Mouse (Mus musculus) intestine, embryonic 15.5 days (tissue): ENCODE measurements around the gene Igf2r. TPM values are rescaled to one million over a fixed set of nuclear protein-coding genes. Genes with fewer than 3 reads are reported as not detected.
"Not testable (repeated sequence)": the region's sequence is repeated elsewhere in the genome, so short reads cannot be mapped to it uniquely, and the experiment has no call there.

Source experiments
- ATAC-seq: fragments of 200-750 bp; cut with Nextera tagmentation; 2 replicates; pipeline ENCODE4 v1.8.0; 2017; ENCODE audit warnings: moderate TSS enrichment, moderate library complexity
- H3K27ac ChIP-seq: fragments of 300-500 bp; sonication (generic); 2 replicates; pipeline ENCODE4 v1.5.1; 2015; ENCODE audit warnings: mild to moderate bottlenecking, inconsistent platforms
- H3K27me3 ChIP-seq: fragments of 300-500 bp; sonication (generic); replicated peaks from 2 replicates; pipeline ENCODE4 v1.6.1; 2015; ENCODE audit warnings: inconsistent platforms
- H3K36me3 ChIP-seq: fragments of 300-500 bp; sonication (generic); 2 replicates; pipeline ENCODE4 v1.6.1; 2015; ENCODE audit warnings: inconsistent platforms
- H3K4me1 ChIP-seq: fragments of 300-500 bp; sonication (generic); replicated peaks from 2 replicates; pipeline ENCODE4 v1.6.1; 2015; ENCODE audit warnings: inconsistent platforms
- H3K4me2 ChIP-seq: fragments of 300-500 bp; sonication (generic); replicated peaks from 2 replicates; pipeline ENCODE4 v1.6.1; 2015; ENCODE audit warnings: mild to moderate bottlenecking, inconsistent platforms
- H3K4me3 ChIP-seq: fragments of 300-500 bp; sonication (generic); replicated peaks from 2 replicates; pipeline ENCODE4 v1.5.1; 2015; ENCODE audit warnings: inconsistent platforms
- H3K9ac ChIP-seq: fragments of 300-500 bp; sonication (generic); 2 replicates; pipeline ENCODE4 v1.6.1; 2015; ENCODE audit warnings: inconsistent platforms
- H3K9me3 ChIP-seq: fragments of 300-500 bp; sonication (generic); 2 replicates; pipeline ENCODE4 v1.6.1; 2016; ENCODE audit warnings: inconsistent platforms
- WGBS: fragments of 180-500 bp; shearing (Covaris S2); methylation state at CpG from one replicate; pipeline ENCODE4 v1.1.7; 2015; 5-methylcytosine and 5-hydroxymethylcytosine counted together
- polyA plus RNA-seq: library from polyadenylated mRNA; unstranded; fragments of >200 nt; fragmentation: Nextera tagmentation; extraction: Ambion mirVana; gene quantifications from 2 replicates; pipeline ENCODE4 v1.2.1, GENCODE M21; 2015

Igf2r gene
- polyA plus RNA-seq, 1 experiment from 2014 or later, result 37.5 TPM

DNA sequence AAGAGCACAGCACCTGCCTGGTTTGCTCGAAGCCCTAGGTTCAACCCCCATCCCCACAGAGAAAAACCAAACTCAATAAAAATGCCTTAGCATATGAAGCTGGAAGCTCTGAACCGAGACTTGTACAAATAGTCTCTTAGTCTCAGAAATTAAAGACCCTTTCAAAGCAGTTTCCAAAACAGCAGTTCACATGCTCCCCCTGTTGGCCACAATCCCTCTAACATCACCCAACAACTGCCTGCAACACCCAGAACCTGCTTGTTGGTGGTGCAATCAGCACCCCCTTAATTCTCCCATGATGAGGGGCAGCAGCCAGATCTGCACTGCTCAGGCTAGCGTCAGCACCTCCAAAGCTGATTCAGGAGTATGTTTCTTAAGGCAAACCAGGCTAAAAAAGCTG, 79.9 kb downstream of the Igf2r start:
- no peak overlapping the region for H3K4me2 ChIP-seq
- no peaks in the 10 kb centered on the region for H3K9me3 ChIP-seq
- peaks cover 57% of the 10 kb centered on the region for H3K36me3 ChIP-seq
- WGBS, result 61% methylated on average over 3 of the region's 3 CpGs
- H3K4me3 ChIP-seq, result no peak overlapping the region
- H3K27me3 ChIP-seq, result no peaks in the 10 kb centered on the region
- ATAC-seq, result no peak
- H3K27ac ChIP-seq, result no peak overlapping the region
- no peaks in the 10 kb centered on the region; the same call in 1 of the 2 replicates for H3K4me1 ChIP-seq
- H3K9ac ChIP-seq, result no peak overlapping the region

DNA sequence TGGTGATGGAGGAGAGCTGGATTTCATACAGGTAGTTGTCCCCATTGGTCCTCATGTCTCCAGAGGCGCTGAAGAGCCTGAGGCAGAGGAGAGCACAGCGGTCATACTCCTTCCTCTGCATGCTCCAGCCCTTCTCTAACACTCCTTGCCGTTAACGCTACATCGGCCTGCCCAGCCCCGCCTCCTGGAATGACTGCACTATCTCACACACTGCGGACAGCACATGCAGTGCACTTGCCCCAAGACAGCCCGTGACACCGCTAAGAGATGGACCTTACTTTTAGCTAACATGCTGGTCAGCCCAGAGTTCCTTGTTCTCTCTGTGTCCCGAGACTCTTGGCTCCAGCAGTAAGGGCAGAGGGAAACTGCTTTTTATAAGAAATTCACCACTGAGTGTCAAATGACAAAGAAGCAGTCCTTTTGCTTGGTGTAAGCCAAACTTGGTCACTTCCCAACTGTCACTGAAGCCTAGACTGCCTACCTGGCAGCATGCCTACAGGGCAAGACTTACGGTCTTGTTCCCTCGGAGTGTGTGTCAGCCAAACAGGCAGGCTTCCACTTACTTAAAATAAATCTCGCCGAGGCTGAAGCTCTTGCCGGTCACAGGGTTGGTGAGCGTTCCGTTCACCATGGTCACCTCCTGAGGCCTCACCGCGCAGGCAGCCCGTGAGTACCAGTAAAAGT, 80.9 kb downstream of the Igf2r start:
- H3K4me1 ChIP-seq, result no peaks in the 10 kb centered on the region; the same call in 1 of the 2 replicates
- H3K36me3 ChIP-seq, result peaks cover 54% of the 10 kb centered on the region
- no peak overlapping the region for H3K27ac ChIP-seq
- H3K9ac ChIP-seq, result no peak overlapping the region
- H3K4me3 ChIP-seq, result no peak overlapping the region
- H3K9me3 ChIP-seq, result no peaks in the 10 kb centered on the region
- H3K4me2 ChIP-seq, result no peak overlapping the region
- 68% methylated on average over 20 of the region's 20 CpGs for WGBS
- ATAC-seq, result no peak
- no peaks in the 10 kb centered on the region for H3K27me3 ChIP-seq

DNA sequence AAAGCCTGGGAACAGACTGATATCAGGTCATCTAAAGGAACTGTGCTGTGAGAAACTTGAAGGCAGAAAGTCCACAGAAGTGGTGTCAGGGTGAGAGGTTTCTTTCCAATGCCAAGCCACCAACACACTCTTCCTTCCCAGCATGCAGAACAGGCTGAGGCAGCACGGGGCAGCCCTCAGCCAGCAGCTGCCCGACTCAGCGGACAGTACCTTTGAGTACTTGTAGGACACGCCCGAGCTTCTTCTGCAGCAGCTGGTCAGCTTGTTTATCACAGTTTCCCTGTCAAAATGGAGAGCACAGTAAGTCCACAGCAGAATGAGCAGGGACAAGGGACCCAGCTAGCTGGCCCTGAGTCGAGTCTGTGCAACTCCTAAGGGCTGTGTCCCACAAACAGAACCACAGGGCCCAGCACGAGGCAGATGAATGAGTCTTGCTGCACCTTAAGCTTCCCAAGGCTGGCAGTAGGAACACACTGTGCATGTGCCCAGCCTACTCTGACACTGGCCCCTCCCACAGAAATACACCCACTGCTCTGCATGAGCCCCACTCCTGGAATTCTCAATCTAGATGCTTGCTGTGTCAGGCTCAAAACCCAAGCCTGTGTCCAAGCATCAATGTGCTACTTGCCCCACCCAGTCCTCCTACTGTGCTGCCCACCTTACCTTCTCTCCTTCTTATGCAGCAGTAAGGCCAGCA, 84.4 kb downstream of the Igf2r start:
- 0 out of 2 replicates have a peak, but pooled peaks have one; percentile 27 for ATAC-seq
- Histone ChIP-seq H3K4me3 (no peak overlapping the region), H3K27ac (no peak overlapping the region), H3K9me3 (no peaks in the 10 kb centered on the region), H3K36me3 (peaks cover 34% of the 10 kb centered on the region), H3K9ac (no peak overlapping the region), H3K27me3 (no peaks in the 10 kb centered on the region), H3K4me2 (no peak overlapping the region), H3K4me1 (peaks cover 4% of the 10 kb centered on the region; the same call in 1 of the 2 replicates)
- 80% methylated on average over 7 of the region's 7 CpGs for WGBS

DNA sequence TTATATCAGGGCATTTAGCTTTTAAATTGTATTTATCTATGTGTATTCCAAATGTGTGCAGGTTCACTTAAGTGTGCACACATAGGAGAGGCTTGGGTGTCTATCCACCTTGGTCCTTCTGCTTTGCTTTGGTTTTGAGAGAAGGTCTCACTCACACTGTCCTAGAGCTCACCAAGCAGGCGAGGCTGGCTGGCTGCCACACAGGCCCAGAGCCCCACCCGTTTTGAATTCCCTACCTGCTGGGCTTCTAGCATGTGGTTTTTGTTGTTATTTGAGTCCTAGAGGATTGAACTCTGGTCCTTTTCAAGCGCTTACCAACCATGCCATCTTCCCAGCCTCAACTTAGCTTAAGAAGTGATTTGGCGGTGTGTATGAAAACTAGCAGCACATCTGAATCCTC, 85.1 kb downstream of the Igf2r start:
- WGBS, result 60% methylated on average over 4 of the region's 4 CpGs
- H3K4me3 ChIP-seq, result no peak overlapping the region
- H3K27ac ChIP-seq, result no peak overlapping the region
- peaks cover 34% of the 10 kb centered on the region for H3K36me3 ChIP-seq
- no peak overlapping the region for H3K9ac ChIP-seq
- no peak overlapping the region for H3K4me2 ChIP-seq
- H3K4me1 ChIP-seq, result peaks cover 4% of the 10 kb centered on the region; the same call in 1 of the 2 replicates
- H3K9me3 ChIP-seq, result no peaks in the 10 kb centered on the region
- no peaks in the 10 kb centered on the region for H3K27me3 ChIP-seq
- no peak for ATAC-seq

DNA sequence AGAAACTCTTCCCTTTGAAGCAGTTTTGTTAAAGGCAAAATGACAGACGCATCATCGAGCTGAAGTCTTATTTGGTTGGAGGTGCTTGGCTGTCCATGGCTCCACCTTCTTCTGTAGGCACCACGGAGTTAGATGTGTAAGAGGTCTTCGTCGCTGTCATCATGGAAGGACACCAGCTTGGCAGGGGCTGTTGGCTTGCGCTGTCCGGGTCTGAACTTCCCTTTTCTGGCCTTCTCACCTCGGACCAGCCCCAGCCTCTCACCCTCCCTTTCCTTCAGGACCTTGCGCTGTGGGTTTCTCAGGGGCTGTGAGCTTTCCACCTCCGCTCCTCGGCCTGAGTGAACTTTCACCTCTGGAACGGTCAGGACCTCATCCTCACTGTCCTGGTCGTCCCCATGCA, 85.9 kb downstream of the Igf2r start:
- WGBS, result 88% methylated on average over 13 of the region's 13 CpGs
- peaks cover 27% of the 10 kb centered on the region for H3K36me3 ChIP-seq
- H3K9me3 ChIP-seq, result no peaks in the 10 kb centered on the region
- H3K9ac ChIP-seq, result no peak overlapping the region
- no peak overlapping the region for H3K4me2 ChIP-seq
- H3K27me3 ChIP-seq, result no peaks in the 10 kb centered on the region
- no peak overlapping the region for H3K4me3 ChIP-seq
- no peak overlapping the region for H3K27ac ChIP-seq
- no peak for ATAC-seq
- H3K4me1 ChIP-seq, result 0 out of 2 replicates have a peak, but pooled peaks cover 4% of the 10 kb centered on the region

DNA sequence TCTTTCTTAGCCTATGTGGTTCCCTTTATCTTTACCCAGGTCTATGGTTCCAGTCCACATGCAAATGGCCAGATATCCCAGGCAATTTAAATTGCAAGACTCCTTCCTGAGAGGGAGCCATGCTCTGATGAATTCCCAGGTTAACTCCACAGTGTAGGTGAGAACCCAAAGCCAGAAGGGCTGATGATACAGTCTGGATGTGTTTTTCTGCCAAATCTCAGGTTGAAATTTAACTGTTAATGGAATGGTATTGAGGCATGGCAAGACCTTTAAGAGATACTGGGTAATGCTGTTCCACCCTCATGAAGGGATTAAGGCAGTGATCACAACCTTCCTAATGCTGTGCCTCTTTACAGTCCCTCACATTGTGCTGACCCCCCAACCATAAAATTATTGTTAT, 91.2 kb downstream of the Igf2r start:
- Histone ChIP-seq H3K36me3 (peaks cover 7% of the 10 kb centered on the region; the same call in 1 of the 2 replicates), H3K4me3 (no peak overlapping the region), H3K9ac (no peak overlapping the region), H3K4me2 (no peak overlapping the region), H3K4me1 (0 out of 2 replicates have a peak, but pooled peaks cover 7% of the 10 kb centered on the region), H3K27me3 (no peaks in the 10 kb centered on the region), H3K27ac (no peak overlapping the region), H3K9me3 (no peaks in the 10 kb centered on the region)
- no peak for ATAC-seq

DNA sequence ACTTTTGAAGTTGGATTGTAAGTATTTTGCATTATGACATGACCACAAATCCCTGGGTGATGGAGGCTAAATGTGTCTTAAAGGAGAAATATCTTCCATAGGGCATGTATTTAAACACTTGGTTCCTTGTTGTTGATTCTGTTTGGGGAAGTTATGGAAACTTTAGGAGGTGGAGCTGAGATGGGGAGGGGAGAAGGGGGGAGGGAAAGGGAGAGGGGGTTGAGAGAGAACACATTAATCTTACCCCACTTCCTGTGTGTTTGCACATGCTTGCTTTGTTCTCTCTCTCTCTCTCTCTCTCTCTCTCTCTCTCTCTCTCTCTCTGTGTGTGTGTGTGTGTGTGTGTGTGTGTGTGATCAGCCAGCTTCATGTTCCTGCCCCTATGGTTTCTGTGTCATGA, 92.3 kb downstream of the Igf2r start:
- H3K27ac ChIP-seq, result no peak overlapping the region
- 0 out of 2 replicates have a peak, but pooled peaks cover 7% of the 10 kb centered on the region for H3K4me1 ChIP-seq
- no peaks in the 10 kb centered on the region for H3K9me3 ChIP-seq
- no peaks in the 10 kb centered on the region for H3K27me3 ChIP-seq
- H3K9ac ChIP-seq, result no peak overlapping the region
- peaks cover 7% of the 10 kb centered on the region; the same call in 1 of the 2 replicates for H3K36me3 ChIP-seq
- no peak overlapping the region for H3K4me3 ChIP-seq
- ATAC-seq, result no peak
- H3K4me2 ChIP-seq, result no peak overlapping the region

DNA sequence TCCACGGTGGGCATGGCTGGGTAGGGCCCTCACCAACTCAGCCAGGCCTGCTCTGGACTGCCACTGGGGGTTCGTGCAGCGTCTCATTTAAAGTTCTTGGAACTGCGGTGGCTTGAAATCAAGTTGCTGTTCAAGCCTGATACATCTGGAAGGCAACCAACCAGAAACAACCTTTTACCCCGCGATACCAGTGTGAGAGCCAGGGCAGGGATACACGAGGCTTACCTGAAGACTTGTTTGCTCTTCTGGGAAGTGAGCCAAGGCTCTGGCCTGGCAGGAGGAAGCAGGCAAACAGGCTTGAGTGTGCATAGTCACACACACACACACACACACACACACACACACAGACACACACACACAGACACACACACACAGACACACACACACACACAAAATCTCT, 93.8 kb downstream of the Igf2r start, which contains the start of gene Slc22a1:
Gene Slc22a1, minus strand, starts transcription at position 184 of the 400 bp plus-strand sequence.
- no peak within 1 kb of the TSS for H3K4me3 ChIP-seq
- H3K36me3 ChIP-seq, result peaks cover 7% of the 10 kb centered on the region; the same call in 1 of the 2 replicates
- no peak within 1 kb of the TSS for H3K9ac ChIP-seq
- H3K9me3 ChIP-seq, result no peaks in the 10 kb centered on the region
- H3K4me2 ChIP-seq, result no peak within 1 kb of the TSS
- no peak within 1 kb of the TSS for H3K27ac ChIP-seq
- no peak for ATAC-seq
- H3K4me1 ChIP-seq, result peaks cover 8% of the 10 kb centered on the region; the same call in 1 of the 2 replicates
- WGBS, result 67% methylated on average over 7 of the region's 7 CpGs
- H3K27me3 ChIP-seq, result no peaks in the 10 kb centered on the region

DNA sequence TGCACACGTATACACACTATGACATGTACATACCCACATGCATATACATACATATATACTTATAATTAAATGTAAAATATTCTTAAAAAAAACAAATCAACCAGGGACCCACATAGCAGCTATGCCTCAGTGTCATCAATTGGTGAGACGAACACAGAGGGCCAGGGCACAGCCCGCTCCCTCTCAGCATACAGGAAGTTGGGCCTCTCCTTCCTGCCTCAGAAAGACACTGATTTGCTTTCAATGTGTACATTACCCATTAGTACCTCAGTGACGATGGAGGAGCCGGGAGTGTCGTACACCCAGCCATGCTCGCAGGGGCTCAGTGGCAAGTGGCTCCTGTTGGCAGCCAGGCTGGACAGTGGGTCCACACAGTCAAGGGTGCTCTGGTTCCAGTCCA, 94.5 kb downstream of the Igf2r start:
- not testable (repeated sequence) for H3K4me2 ChIP-seq, H3K27me3 ChIP-seq, H3K4me3 ChIP-seq, H3K4me1 ChIP-seq, H3K9ac ChIP-seq, ATAC-seq, H3K9me3 ChIP-seq, H3K36me3 ChIP-seq, H3K27ac ChIP-seq
- WGBS, result 84% methylated on average over 7 of the region's 7 CpGs

DNA sequence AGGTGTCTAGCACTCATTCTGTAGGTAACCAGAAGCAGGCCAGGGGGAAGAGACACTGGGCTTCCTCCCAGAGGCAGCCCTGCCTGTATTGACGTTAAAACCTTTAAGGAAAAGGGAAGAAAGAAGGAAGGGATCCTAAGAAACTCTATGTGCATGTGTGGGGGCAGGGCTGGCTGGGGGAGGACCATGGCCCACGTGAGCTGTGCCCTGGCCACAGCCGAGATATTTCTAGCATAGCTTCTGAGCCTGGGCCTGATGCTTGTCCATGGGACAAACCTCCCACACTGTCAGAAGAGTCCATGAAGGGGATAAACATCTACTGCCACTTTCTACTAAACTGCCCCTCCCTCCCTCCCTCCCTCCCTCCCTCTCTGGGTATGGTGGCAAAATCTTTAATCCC, 95.6 kb downstream of the Igf2r start:
- Histone ChIP-seq H3K4me2 (no peak overlapping the region), H3K27ac (no peak overlapping the region), H3K9me3 (no peaks in the 10 kb centered on the region), H3K4me3 (no peak overlapping the region), H3K36me3 (no peaks in the 10 kb centered on the region), H3K9ac (no peak overlapping the region), H3K4me1 (peaks cover 19% of the 10 kb centered on the region; the same call in 1 of the 2 replicates), H3K27me3 (no peaks in the 10 kb centered on the region)
- ATAC-seq, result no peak
- 64% methylated on average over 3 of the region's 3 CpGs for WGBS

DNA sequence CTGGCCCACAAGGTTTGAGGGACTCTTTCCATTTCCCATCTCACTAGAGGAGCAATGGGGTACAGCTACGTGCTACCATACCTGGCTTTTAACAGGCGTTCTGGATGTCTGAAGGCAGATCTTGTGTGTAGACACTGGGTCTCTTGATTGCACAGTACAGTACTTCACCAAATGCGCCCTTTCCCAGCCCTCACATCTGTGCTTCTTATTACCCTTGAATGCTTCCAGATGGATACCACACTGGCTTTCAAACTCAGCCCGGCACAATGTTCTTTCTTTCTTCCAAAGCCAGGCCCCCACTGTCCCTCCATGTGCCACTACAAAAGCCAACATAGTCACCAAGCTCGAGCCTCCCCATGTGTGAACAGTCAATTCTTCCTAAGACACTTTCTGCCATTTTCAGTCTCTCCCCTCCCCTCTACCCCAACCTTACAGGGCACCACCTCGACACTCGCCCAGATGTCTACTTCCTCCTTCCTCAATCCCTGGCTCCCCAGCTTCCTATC, 97.1 kb downstream of the Igf2r start:
- Histone ChIP-seq H3K9me3 (no peaks in the 10 kb centered on the region), H3K9ac (no peak overlapping the region), H3K27me3 (no peaks in the 10 kb centered on the region), H3K36me3 (no peaks in the 10 kb centered on the region), H3K27ac (no peak overlapping the region), H3K4me1 (peaks cover 27% of the 10 kb centered on the region; the same call in 1 of the 2 replicates), H3K4me2 (no peak overlapping the region), H3K4me3 (no peak overlapping the region)
- ATAC-seq, result no peak
- WGBS, result 78% methylated on average over 7 of the region's 7 CpGs

DNA sequence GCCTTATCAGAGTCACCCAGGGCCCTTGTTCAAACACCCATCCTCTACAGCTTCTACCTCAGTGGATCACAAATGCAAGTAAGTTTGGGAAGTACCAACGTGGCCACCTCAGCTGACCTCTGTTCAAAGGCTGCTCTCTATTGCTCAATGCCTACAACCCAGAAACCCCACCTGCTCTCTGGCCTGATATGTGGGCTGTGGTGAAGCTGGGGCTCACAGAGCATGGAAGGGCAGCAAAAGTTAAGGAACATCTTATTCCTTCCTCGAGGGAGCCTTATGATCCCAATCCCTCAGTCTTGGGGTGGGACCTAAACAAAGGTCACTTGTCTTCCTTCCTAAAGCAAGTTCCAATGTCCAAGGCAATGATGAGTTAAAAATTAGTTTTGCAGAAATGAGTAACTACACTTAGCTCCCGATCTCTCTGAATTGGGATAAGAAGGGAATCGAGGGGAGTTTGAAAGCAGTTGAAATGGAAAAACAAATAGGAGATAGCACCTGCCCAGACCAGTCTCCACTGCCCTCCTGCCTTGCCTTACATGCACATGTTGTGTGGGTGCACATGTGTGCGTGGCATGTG, 98.3 kb downstream of the Igf2r start:
- peaks cover 27% of the 10 kb centered on the region; the same call in 1 of the 2 replicates for H3K4me1 ChIP-seq
- no peak overlapping the region for H3K4me2 ChIP-seq
- H3K4me3 ChIP-seq, result no peak overlapping the region
- no peaks in the 10 kb centered on the region for H3K36me3 ChIP-seq
- no peak overlapping the region for H3K9ac ChIP-seq
- H3K27me3 ChIP-seq, result no peaks in the 10 kb centered on the region
- no peaks in the 10 kb centered on the region for H3K9me3 ChIP-seq
- 70% methylated on average over 5 of the region's 5 CpGs for WGBS
- ATAC-seq, result peak; percentile 79
- 0 out of 2 replicates have a peak overlapping the region, but pooled peaks have one; percentile 11 for H3K27ac ChIP-seq
